Mouse (Mus musculus) naive thymus-derived CD4-positive, alpha-beta T cell, adult 2 months (primary cell): ENCODE measurements at regions not wholly inside any gene's neighbourhood (a gene's known extent, or its start where the extent isn't known, plus 50 kb on each side); places are given as distances from the start of the nearest gene placed in this dataset.

Source experiments
- DNase-seq: peaks from one replicate; pipeline ENCODE4 v3.0.0-alpha.2; 2011; ENCODE audit warnings: low read depth

DNA sequence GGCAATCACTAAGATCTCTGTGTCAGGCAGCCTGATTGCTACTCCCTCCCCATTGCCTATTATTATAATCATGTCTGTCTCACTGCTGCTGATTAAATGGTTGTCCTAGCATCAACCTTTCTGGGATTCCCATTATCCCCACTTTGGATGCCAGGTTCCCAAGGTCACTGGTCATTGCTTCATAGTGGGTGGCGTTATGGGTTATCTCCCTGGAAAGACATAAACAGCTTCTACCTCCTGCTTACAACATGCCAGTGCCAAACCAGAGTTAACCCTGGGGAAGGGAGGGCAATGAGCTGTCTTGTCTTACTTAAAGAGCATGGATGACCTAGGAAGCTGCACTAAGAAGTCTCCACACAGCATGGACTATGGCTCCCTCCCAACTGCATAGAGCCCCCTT lies 136.9 kb downstream of the Uaca start:
- DNase-seq: no peak

- DNase-seq: no peak
Observed at GRCm38 (mm10) chr9:60936937-60937336, 142.6 kb downstream of the Uaca start.

DNA sequence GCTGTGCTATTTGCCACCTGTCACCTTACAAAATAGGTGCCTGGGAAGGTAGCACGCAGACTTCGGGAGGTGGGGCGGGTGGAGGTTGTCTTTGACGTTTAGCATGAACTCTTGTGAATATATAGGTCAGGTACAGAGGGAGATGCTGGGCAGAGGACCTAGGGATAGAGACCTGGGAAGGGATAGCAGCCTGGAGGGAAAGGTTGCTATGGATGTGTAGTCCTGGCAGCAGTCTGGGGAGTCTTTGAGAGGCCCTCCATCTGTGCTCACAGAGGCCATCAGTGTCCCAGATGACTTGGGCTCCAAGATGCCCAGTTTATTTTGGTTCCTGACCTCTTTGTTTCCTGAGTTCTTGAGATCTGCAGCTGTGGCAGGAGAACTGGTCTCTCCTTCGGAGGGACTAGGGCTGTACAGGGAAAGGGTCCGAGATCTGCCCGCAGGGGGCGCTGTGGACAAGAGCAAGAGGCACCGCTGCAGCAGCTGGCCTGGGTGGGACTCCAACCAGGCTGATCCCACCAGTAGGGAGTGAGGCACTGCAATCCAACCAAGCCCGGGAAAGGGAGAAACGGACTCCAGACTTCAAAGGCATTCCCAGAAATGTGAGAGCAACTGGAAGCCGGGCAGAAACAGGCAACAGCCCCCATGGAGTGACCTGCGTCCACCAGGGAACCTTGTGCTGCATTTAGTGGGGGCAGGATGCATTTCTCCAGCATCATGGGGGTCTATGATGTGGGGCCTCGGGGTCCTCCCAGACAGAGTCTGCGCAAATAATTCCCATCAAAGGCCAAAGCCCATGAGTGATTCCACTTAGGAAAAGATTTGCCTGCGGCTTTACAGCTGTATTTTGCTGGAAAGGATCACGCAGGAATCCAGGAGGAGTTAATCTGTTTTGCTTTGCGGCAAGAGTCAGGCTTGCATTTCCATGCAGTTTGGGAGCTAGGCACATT lies 145.8 kb downstream of the Uaca start:
- peak; percentile 73 for DNase-seq

DNA sequence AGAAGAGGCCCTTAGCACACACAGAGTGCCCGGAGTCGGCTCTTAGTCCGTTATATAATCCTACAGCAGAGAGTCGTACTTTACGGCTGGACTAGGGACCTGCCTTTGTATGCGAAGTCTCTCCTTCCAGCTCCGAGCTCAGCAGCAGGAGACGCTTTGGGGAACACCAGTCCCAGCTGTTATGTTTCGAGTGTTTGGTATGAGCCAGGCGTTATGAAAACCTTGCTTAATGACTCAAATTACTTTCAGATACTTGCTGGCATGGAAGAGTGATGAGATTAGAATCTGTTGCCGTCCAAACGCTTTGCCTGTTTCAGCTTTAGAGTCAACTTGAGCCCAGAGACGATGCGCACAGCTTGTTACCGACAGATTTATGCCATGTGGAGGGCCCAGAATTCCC lies 153.0 kb downstream of the Uaca start:
- no peak for DNase-seq

DNA sequence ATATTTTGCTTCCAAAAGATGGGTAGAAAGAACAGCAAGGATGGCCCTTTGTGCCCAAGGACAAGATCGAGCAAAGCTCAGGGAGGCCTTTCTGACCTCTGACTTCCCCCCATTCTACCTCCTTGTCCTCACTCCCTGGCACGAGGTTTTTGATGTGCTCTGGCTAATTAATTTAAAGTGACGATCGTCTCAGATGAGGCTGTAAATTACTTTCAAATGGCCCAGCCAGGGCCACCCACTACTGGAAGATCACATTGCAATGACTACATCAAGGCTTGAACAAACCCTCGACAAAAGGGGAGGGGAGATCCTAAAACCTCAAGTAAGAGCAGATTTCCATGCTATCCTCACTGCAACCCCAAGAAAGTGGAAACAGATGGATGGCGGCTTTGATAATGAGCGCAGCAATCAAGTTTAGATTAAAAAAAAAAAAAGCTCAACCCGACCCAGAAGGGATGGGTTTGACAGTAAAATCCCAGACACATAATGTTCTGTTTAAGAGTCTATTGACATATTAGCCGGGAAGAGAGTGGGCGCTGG lies 154.3 kb downstream of the Uaca start:
- no peak for DNase-seq

DNA sequence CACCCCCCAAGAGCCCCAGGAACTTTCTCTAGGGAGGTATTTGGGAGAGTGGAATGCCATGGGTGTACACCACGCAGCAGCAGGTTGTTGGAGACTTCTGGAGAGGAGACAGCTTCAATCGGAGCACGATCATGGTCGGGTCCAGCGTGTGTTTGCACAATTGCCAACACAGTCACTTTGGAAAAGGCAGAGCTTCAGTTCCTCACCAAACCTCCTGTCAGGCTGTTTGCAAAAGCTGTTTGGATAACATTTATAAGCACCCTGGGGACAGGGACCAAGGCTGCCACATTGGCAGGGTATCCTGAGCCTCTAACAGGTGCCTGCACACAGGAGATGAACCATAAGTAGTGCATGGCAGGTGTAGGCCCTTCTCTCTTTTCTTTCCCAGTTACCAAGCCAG lies 155.8 kb downstream of the Uaca start:
- DNase-seq: no peak

DNA sequence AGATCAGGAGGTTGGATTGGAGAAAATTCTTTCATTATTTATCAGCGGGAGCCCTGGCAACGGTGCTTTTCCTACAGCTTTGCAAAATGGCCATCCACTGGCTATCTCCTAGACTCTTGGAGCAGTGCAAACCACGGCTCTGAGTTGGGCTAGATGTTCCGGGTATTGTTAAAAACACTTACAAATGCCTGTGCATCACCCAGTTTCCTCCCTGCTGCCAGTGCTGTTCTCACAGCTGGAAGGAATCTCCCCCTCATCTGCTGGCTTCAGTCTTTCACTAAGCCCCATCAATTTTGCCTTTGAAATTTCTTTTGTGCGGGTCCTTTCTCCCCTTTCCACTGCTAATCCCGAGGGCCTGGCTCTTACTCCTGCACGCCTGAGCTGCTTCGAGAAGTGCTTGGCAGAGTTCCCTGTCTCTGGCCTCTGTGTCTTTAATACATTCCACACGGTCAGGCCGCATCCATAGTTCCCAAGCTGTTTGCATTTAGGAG lies 156.8 kb downstream of the Uaca start:
- no peak for DNase-seq

DNA sequence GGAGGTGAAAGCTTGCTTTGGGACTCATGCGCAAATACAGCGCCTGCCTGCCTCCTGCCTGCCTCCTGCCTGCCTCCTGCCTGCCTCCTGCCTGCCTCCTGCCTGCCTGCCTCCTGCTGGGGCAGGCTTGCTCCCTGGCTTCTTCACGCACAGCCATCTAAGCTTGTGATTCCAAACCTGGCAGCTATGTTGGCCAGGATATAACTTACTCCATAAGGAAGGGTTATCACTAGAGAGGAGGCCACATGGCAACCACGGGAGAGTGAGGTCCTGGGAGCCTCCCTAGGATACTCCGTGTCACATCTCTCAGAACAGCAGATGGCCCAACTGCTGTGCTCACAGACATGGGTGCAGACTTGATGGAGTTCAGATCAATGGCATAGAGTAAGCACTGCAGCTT lies 163.1 kb downstream of the Uaca start:
- no peak for DNase-seq

DNA sequence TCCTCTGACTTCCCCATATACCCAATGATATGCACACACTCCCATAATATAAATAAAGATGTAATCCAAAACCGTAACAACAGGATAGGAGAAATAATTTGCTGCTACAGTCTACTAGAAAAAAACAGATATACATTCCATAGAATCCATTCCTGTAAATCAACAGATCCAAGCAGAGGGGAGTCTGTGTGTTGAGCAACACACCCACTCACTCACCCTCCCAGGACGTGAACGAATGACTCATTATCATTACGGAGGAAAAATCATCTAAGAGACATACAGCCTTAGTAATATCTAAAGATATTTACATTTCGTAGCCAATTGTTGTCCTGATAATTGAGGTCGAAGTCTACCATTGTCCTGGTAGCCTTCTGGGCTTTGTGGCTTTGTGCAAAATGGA lies 165.2 kb downstream of the Uaca start:
- DNase-seq: no peak

GRCm38 (mm10) chr9:60962086-60962485 lies 167.7 kb downstream of the Uaca start:
- no peak for DNase-seq

- no peak for DNase-seq
Observed at GRCm38 (mm10) chr9:60965641-60966040, 171.3 kb downstream of the Uaca start.

DNA sequence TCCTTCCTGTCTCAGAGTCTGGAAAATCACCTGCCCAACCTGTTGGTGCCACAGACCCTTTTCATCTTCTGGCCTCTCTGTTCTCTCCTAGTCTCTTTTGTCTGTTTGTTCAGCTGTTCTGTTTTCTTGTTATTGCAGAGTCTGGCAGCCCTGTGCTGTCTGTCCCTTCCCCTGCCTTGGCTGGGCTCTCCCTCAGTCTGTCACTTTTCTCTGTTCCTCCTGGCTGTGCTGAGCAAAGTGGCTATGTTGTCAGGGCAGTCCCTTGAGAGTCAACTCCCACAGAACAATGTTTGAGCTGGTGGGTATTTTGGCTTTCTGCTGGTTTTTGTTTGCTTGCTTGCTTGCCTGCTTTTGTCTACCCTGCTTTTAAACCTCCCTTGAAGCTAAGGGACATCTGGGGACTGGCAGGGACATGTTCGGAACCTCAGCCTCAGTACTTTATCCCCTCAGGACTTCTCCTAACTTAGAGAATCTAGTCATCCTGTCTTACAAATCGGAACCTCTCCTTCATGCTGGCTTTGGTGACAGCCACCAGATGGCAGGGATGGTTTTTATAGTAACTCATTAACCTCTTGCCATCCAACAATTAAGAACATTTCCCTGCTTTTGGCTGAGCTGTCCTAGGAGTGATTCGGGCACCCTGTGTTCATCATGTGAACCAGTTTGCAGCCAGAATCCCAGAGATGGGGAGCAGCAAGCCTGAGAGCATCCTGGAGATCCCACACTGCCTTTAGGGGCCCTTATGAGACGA lies 174.1 kb downstream of the Uaca start:
- peak; percentile 30 for DNase-seq

GRCm38 (mm10) chr9:60972201-60972910 lies 178.0 kb downstream of the Uaca start:
- DNase-seq: no peak

GRCm38 (mm10) chr9:60974546-60974945 lies 180.2 kb downstream of the Uaca start:
- DNase-seq: no peak

DNA sequence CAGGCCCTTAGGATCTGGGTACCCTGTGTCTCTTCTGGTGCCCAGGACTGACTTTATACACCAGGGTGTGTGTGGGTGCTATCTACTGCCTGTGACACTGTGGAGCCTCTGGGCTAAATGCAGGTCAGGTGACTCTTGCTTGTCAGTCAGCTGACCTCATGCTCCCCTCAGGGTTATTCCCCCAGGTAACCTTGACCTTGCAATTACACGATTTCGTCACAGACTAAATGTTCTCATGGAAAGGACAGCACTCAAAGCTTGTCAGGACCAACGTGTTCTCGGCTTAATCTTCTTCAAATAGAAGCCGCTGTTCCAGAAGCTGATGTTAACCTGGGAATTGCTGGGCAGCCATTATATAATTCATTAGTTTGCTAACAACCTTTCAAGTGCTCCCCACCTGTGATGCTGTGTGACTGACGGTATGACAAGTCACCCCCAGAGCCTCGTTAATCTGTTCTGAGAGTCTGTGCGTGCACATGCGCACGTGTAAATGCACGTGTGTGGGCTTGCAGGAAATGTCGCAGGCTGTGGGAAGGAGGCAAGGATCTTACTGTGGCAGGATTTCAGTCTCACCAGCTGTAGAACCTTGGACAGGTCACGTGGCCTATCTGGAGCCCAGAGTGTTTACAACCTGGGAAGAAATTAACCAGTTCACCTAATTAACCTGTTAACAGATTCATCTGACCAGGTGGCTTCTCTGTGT lies 188.2 kb downstream of the Uaca start:
- no peak for DNase-seq

DNA sequence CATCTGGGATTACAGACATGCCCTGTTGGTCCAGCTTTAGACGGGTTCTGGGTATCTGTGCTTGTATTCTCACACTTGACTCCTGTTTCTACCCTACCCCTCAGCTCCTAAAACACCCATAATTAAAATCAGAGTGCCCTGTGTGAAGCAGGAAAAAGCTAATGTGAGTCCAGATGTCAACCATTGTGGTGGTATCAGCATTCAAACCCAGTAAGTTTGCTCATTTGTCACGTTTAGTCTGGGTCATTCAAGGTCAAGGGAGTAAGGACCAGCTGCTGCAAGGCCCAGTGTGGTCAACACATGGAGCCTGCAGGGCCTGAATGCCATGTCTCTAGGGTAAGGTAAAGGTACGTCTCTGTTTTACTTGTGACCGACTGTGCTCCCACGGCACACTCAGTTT lies 188.9 kb downstream of the Uaca start:
- no peak for DNase-seq

- DNase-seq: no peak
Observed at GRCm38 (mm10) chr9:60988113-60988512, 193.8 kb downstream of the Uaca start.

- no peak for DNase-seq
Observed at GRCm38 (mm10) chr9:60989670-60990391, 195.5 kb downstream of the Uaca start.

GRCm38 (mm10) chr9:60991509-60991908 lies 197.2 kb downstream of the Uaca start:
- peak; percentile 90 for DNase-seq

DNA sequence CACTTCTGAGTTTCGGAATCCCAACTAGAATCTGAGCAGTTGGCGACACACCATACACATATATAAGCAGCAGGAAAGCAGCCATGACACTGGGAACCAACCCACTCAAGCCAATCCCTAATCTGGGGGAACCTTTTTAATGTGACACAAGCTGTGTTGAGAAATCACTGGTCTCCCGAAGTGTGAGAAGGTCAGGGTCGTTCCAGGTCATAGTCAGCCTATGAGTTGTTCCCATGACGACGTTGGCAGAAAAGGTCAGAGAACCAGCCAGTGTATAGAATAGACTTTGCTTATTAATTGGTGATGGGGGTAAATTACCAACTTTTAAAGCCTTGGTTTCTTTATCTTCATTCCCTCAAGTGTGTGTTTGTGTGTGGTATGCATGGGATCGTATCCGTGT lies 199.3 kb downstream of the Uaca start:
- DNase-seq: no peak

DNA sequence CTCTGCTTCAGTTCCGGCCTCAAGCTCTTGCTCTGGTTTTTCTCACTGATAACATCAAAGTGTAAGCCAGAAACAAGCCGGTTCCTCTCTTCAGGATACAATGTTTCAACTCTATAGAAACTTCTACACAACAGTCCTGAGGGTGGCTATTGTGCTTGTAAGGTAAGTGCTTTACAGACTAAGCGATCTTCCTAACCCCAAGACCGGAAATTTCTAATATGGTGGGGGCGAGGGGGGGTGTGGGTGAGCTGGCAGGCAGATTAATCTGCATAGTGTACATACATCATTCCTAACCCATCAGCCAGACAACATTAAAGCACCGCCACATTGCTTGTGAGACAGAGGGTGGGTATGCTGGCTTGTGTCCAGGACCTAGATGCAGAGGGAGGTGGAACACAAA lies 200.8 kb downstream of the Uaca start:
- DNase-seq: peak; percentile 66
